Mouse (Mus musculus) CD4-positive helper T cell, adult 2 months (primary cell): ENCODE results near the gene Gbgt1.
"Not testable (repeated sequence)": the region's sequence is repeated elsewhere in the genome, so short reads cannot be mapped to it uniquely, and the experiment has no call there.

Experiments used
- DNase-seq: peaks from one replicate; pipeline ENCODE4 v3.0.0-alpha.2; 2012; ENCODE audit warnings: low read depth, missing footprints, low spot score

The Gbgt1 gene

DNA sequence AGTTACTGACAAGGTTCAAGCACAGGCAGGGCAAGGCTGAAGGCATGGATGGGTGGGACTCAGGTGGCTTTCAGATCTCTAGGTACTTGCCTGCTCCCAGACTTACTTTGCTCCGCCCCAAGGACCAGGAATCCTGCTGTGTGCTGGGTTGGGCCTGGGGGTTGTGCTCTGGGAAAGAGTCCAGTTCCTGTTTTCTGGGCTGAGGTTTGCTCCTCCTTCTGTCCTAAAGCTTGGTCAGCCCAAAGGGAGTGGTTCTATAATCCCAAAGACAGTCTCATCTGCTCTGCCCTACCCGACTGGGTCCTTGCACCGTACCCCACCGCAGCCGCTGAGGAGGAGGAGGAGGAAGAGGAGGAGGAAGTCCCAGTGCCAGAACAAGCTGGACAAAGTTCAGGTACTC, at the start of gene Gbgt1:
Gbgt1 (plus strand) TSS at position 221 of the 400 bp plus-strand sequence.
- no peak for DNase-seq

DNA sequence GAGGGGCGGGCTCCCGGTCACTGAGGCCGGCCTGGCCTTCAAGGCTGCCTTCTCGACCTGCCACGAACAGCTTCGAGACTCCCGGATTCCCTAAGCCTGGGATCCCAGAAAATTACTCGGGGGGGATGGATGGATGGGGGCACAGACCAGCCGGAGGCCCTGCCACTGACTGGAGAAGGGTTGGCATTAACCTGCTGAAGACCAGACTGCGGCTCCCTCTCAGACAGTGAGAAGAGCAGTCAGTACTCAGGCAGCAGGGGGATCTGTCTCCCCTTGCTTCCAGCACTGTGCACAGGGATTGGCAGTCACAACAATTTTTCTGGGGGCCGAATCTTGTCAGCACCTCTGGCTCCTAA, 49.4 kb upstream of the Gbgt1 start:
- no peak for DNase-seq

DNA sequence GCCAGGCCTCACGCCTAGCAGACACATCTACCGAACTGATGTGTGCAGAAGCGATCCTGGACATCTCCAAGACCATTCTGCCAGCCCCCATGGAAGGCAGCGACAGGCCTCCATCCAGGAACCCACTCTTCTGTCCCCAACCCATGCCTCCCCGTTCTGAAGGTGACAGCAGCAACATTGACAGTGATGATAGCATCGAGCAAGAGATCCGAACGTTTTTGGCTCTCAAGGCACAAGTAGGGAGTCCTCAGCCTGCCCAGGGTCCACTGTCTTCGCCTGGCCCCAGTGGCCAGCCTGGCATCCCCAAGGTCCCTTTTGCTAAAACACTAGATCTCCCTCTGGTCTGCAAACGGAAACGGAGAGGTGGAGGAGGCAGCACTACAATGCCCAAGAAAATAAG, 45.0 kb upstream of the Gbgt1 start:
- DNase-seq = no peak

DNA sequence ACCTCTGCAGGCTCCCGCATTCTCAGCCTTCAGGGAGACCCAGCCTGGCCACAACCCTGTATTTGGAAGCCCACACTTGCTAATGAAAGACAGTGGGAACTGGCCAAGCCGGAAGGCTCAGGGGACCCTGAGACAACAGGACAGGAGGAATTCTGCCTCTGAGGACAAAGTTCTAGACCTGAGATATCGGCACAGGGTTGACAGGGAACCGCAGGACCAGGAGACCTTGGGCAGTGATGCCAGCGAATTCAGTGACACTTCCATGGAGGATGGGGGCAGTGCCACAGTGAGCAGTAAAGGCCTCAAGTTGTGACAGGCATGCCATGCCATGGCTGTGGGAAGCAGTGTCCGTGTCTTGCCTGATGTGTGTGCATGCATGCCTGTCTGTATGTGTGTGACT, 43.2 kb upstream of the Gbgt1 start:
- no peak for DNase-seq

DNA sequence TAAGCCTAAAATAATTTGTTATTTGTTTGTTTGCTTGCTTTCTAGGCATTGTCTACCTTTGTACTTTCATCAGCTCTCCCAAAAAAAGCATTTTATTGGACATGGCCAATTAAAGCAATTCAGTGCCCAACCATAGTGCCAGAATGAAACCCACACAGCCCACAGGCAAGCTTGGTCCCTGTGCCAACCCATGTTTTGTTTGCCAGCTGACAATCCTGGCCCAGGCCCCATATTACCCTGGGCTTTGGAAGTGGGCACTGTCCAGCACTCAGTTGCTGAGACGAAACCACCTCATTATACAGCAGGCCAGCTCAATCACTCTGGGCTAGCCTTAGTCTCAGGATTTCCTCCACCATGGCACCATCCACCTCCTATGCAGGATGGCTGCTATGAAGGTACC, 40.1 kb upstream of the Gbgt1 start:
- DNase-seq = no peak

DNA sequence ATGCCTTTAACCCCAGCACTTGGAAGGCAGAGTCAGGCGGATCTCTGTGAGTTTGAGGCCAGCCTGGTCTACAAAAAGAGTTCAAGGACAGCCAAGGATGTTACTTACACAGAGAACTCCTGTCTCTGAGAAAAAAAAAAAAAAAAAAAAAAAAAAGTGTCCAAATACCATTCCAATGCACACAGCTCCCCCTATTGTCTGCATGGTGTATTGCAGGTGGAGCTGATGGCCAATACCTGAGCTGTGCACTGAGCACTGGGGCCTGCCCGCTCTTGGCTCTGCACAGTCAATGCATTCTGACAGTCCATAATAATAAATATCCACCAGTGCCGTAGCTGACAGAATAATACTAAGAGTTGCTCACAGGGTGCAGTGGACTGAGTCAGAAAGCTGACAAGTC, 32.8 kb upstream of the Gbgt1 start:
- DNase-seq = peak; percentile 75

DNA sequence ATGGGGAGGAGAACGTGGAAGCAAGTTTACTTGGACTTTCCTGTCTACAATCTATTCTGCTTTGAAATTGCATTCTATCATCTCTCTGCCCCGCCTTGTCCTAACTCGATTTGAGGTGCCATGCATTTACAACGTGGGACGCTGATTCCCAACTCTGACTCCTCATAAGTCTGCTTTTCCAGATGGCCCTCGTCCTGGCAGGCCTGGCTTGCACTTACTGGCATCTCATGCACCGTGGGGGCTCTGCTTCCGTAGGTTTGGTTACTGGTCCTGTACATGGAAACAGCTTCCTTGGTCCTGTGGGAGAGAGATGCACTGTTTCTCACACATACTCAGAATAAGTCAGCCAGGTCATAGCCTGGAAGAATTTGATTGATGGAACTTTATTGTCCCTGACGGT, 31.8 kb upstream of the Gbgt1 start:
- DNase-seq = no peak

DNA sequence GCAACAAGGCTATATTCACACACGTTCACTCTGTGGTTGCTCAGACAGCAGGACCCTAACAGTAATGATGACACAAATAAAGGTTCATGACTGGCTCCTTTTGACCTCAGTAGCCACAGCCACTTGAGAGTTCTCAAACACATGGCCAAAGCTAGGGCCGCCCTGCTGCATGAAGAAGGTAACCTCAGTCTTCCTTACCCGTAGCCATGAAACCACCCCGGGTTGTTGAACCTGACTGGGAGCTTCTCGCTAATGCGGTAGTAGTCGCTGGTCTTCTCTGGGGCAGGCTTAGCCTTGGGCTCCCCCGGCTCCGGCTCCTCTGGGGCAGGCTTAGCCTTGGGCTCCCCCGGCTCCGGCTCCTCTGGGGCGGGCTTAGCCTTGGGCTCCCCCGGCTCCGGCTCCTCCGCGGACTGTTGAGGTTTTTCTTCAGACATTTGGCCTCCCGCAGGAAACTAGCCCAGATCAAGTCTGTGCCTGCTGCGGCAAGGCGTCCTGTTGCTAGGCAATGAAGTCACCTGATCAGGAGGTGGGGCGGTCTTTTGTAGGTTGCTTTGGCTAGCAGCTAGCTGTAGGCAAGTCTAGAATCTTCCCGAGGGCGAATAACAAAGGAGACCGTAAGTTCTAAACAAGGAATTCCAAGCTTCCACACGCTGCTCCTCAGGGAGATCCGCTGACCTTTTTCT, 30.7 kb upstream of the Gbgt1 start, which contains the start of gene 1700007K13Rik:
1700007K13Rik (minus strand) TSS at position 497 of the 683 bp plus-strand sequence.
- peak; percentile 75 for DNase-seq

DNA sequence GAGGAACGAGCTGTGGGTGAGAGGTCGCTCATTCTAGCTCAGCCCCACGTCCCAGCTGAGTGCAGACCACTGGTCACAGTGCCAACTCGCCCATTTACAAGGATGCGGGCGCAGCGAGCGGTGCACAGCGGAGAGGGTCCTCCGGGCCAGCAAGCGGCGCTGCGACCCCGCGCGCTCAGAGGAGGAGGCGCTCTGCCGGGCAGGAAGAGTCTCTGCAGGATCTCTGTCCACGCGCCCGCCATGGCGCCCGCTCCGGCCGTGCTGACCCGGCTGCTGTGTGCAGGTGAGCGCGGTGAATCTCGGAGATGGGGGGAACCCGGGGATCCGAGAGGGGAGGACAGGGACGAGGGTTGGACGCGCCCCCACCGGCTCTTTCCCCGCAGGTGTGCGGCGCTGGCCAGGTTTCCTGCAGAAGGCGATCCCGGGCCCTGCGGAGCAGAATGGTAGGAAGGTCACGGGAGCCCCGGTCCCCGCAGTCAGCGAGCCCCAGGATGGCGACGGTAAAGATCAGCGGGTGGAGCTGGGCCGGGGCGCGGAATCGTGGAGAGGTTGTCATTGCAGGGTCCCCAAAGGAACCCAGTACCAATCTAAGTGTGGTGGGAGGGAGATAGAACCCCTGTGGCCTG, 28.7 kb upstream of the Gbgt1 start, which contains the start of gene Mrps2:
Mrps2 (plus strand) TSS at position 207 of the 626 bp plus-strand sequence.
- DNase-seq = peak; percentile 86

DNA sequence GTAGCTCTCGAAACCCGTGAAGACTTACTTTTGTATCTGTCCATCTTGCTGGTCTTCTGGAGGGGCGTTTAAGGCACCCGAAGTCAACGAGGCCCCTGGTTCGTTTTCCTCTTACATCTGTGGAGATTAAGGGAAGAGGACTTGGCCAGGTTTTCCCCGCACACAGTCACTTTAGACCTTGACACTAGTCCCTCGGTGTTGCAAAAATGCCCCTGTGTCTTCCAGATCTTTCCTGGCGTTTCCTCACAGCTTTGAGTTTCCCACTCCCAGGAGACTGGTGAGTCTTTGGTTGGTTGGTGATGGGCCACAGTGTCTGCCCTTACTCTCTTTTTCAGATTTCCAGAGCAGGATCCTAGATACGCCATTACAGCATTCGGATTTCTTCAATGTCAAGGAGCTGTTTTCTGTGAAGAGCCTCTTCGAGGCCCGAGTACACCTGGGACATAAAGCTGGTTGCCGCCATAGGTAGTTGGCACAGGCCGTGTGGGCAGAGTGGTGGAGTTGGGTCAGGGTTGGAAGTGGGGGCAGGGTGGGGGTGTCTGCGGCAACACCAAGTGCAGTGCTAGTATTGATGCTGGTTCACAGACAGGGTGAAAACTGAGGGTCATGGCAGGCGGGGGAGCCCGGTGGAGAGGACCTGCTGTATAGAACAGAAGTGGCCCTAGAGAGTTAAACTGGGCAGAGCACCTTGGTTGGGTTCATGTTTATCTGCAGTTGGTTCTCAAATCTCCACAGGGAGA, 28.0 kb upstream of the Gbgt1 start:
- DNase-seq = no peak

DNA sequence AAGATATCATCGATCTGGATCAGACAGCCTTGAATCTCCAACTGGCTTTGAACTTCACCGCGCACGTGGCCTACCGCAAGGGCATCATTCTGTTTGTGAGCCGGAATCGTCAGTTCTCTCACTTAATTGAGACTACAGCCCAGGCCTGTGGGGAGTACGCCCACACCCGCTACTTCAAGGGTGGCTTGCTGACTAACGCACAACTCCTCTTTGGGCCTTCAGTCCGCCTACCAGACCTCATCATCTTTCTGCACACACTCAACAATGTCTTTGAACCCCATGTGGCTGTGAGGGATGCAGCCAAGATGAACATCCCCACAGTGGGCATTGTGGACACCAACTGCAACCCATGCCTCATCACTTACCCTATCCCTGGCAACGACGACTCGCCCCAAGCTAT, 27.2 kb upstream of the Gbgt1 start:
- no peak for DNase-seq

DNA sequence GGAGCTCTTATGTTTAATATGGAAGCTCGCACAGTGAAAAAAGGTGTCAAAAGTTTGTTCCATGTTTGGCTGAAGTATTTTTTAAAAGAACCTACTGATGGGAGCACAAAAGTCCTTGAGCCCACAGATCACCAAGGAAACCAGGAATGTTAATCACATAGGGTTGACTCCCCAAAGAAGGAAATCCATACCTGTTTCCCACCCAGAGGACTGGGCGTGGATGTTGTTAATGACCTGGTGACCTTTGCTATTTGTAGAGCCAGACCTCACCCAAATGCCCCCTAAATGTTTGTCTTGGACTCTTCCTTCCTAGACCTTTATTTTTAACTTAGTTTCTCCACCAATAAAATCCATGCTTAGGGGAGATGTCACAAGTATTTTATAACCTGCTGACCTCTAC, 26.1 kb upstream of the Gbgt1 start:
- no peak for DNase-seq

DNA sequence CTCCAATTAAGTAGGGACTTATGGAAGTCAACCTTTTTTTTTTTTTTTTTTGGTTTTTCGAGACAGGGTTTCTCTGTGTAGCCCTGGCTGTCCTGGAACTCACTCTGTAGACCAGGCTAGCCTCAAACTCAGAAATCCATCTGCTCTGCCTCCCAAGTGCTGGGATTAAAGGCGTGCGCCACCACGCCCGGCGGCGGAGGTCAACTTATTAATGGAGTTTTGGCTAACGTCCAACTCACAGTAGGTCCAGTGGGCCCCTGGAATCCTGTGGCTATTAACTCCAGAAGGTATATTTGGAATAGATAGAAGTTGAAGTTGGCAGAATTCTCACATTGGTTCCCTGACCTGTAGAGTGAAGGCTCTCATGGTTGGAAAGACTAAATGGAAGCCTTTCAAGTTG, 24.7 kb upstream of the Gbgt1 start:
- not testable (repeated sequence) for DNase-seq

DNA sequence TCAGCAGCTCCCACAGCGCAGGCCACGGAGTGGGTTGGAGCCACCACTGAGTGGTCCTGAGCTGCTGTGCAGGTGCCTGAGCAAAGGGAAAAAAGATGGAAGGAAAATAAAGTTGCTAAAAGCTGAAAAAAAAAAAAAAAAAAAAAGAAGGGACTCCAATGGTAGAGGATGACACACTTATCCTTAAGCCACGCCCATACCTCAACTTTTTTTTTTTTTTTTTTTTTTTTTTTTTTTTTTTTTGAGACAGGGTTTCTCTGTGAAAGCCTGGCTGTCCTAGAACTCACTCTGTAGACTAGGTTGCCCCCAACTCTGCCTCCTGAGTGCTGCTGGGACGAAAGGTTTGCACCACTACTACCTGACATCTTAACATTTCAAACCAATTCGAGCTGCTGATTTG, 18.7 kb upstream of the Gbgt1 start:
- DNase-seq = not testable (repeated sequence)

DNA sequence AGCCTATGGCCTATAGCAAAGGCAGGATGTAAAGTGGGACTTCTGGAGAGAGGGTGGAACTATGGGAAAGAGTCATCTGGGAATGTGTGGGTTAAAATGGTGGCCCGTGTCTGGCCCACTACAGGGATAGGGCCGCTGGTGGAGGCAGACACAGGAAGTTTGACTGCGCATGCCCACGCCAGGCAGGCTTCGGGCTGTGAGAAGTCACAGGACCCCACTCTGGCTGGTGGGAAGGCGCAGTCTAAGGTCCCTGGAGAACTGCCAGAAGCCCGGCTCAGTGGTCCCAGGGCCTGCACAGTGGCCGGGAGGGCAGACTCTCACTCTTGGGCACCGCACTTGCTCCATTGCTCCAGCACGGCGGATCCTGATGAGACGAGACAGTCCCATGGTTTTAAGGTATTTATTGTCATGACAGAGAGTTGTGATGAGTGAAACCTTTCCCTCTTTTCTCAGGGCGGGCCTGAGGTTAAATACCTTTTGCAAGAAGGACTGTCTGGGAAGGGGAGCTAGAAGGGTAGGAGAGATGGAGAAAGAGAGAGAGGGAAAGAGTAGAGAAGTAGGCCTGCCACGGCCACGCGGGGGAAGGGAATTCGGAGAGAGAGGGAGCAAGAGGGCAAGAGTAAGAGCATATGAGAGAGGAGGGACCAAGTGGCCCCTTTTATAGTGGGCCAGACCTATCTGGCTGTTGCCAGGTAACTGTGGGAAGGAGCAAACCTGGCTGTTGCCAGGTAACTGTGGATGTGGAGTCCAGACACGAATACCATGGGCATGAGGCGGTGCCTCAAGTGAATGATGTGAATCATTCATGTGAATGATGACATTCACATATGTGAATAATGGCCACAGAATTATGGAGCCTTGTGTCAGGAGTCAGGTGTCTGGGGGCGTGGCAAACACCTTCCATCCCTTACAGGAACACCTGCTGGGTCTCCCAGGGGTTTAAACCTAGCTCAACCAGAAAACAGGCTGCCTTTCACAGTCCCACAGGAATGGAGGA, 17.2 kb upstream of the Gbgt1 start:
- DNase-seq = no peak

DNA sequence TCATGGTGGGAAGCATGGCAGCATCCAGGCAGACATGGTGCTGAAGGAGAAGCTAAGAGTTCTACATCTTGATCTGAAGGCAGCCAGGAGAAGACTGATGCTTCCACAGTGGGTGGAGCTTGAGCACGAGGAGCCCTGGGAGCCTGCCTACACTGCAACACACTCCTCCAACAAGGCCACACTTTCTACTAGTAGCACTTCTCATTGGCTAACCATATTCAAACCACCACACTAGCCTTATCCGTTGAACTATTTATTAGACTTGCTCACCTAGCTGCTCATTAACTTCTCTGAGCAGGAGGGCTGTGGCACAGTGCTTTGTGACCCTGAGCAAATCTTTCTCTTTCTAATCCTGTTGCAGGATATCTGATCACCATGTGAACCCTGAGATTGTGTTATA, 12.8 kb upstream of the Gbgt1 start:
- no peak for DNase-seq

DNA sequence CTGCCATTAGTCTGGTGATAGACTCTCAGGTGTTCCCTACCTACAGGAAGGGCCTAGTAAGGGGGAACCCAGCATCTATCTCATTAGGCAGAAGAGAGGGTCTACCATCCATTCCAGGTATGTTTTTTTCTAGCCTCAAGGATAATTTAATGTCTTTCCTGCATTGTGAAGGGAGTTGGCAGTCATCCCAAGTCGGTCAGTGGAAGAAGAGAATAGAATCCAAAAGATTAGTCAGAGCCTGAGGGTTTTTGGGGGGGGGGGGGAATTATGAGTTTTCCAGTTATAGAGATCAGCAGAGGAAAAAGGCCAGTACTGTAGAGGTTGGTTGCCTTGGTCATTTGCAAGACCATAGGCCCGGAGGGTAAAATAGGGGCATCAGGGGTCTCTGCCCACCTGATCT, 2.2 kb upstream of the Gbgt1 start:
- DNase-seq = no peak

DNA sequence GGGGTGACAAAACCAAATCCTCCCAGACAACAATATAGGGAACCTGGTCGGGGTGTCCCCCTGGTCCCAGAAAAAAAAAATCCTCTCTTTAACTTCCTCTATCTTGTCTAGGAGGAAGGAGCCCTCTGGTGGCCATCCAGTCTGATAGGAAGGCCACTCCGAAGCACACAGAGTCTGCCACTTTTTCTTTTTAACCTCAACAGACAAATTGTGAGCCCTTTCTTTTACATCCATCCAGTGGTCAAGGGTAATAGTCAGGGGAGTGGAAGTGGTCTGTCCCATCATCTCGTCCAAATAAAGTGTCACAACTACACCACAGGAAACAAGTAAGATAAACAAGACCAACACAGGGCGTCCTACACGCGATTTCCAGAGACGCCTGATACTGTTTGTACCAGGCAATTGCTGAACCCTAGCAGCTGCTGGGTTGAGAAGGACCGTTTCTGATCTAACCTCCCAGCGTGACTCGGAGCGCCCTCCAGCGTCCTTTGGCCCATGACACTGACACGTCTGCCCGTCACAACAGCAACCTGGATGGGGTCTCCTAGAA, 1.4 kb upstream of the Gbgt1 start:
- no peak for DNase-seq

DNA sequence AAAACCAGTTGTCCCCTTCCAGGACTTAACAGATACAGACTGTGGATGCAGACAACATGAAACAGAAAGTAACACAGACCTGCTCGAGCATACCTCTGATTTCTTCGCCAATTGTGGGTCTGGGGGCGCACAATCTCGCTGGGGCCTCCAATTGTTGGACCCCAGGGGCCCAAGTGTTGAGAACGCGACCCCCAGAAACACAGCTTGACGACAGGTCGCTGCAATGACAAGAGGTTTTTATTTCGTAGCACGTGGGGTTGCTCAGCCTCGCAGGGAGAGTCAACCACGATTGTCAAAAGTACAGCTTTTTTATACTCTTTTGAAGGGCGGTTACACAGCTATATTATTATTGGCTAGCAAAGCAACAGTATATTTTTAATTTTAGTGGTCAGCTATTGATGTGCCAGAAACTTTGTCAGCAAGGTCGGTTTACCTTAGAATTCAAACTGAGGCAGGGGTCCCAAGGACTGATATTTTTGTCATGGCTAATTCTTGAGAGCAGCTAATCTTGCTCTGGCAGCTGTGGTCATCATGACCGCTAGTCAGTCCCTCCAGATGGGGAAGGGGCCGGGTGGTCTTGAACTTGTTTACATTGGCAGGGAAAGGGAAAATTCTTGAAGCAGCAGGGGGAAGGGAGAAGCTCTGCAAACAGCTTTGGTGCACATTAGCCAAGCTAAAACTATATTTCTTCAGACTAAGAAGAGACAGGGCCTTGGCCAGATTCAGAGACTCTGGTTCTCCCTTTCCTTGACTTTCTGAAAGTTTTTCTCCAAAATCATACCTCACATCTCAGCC, 693 bp upstream of the Gbgt1 start:
- DNase-seq = no peak

DNA sequence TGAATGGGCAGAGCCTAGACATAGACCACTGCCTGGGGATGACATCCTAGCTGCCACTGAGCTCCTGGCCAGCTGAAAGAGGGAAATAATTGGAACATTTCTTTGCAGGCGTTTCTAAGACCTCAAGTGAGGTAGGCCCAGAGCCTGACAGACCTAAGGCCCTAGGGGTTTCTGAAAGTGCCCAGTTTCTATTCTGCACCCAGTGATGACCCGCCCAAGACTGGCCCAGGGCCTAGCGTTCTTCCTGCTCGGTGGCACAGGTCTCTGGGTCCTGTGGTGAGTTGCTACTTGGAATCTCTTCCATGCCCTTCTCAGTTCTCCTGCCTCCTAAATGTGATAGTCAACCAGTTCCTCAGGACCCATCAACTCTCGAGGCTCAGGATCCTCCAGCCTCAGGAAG, 870 bp downstream of the Gbgt1 start:
- DNase-seq = no peak
